Mouse (Mus musculus) spleen, adult 2 months (tissue): ENCODE measurements around the gene Armc8. TPM values are rescaled to one million over a fixed set of nuclear protein-coding genes. Genes with fewer than 3 reads are reported as not detected.

ENCODE experiments used
- DNase-seq, 2 experiments: peaks; one replicate each; pipeline versions ENCODE4 v3.0.0 to v3.0.0-alpha.2; 2012 to 2021; ENCODE audit warnings: low spot score in 2 of 2, low read depth in 1 of 2
- H3K27ac ChIP-seq: fragments of 200-500 bp; 2 replicates; pipeline ENCODE4 v1.5.1; 2012; ENCODE audit warnings: low read length, inconsistent platforms; ENCODE audit not compliant: insufficient read depth
- H3K27me3 ChIP-seq: fragments of 200-500 bp; 2 replicates; pipeline ENCODE4 v1.6.1; 2012; ENCODE audit warnings: mild to moderate bottlenecking, moderate library complexity, low read length, inconsistent platforms; ENCODE audit not compliant: control insufficient read depth, insufficient read depth
- H3K36me3 ChIP-seq: fragments of 200-500 bp; 2 replicates; pipeline ENCODE4 v1.6.1; 2012; ENCODE audit warnings: mild to moderate bottlenecking, low read length, inconsistent platforms; ENCODE audit not compliant: control insufficient read depth, insufficient read depth
- H3K4me1 ChIP-seq: fragments of 200-500 bp; 2 replicates; pipeline ENCODE4 v1.6.1; 2011; ENCODE audit warnings: inconsistent platforms; ENCODE audit not compliant: control insufficient read depth, insufficient read depth, insufficient read length
- H3K4me3 ChIP-seq: fragments of 200-500 bp; 2 replicates; pipeline ENCODE4 v1.5.1; 2011; ENCODE audit warnings: mild to moderate bottlenecking, inconsistent platforms; ENCODE audit not compliant: insufficient read depth, insufficient read length; ENCODE audit errors: extremely low read depth
- CTCF ChIP-seq: fragments of 200-500 bp; IDR thresholded peaks from 2 replicates; pipeline ENCODE4 v1.5.1; 2011; ENCODE audit warnings: mild to moderate bottlenecking, inconsistent platforms; ENCODE audit not compliant: insufficient read depth, insufficient read length, insufficient replicate concordance; ENCODE audit errors: extremely low read depth
- POLR2A ChIP-seq: fragments of 200-500 bp; IDR thresholded peaks from 2 replicates; pipeline ENCODE4 v1.6.1; 2011; ENCODE audit warnings: low read depth, low read length, inconsistent platforms
- WGBS: fragments of 180-500 bp; shearing (Covaris S2); methylation state at CpG from one replicate; pipeline ENCODE4 v1.1.7; 2018; 5-methylcytosine and 5-hydroxymethylcytosine counted together
- polyA plus RNA-seq: library from polyadenylated mRNA; depleted of rRNA; stranded (reverse); fragments of >200 nt; gene quantifications from 2 replicates; pipeline ENCODE4 v1.2.3, GENCODE M21; 2012; rRNA removed

Armc8 gene
- polyA plus RNA-seq, 1 experiment, result 7.2 TPM

- TF ChIP-seq CTCF (no peak), POLR2A (no peak)
- Histone ChIP-seq H3K27ac (no peak overlapping the region), H3K4me3 (no peak overlapping the region), H3K4me1 (no peaks in the 10 kb centered on the region), H3K36me3 (no peaks in the 10 kb centered on the region), H3K27me3 (no peaks in the 10 kb centered on the region; the same call in 1 of the 2 replicates)
- no peak for DNase-seq
- WGBS, result 93% methylated on average over 8 of the region's 8 CpGs
Observed at GRCm38 (mm10) chr9:99431346-99431745, 137.4 kb downstream of the Armc8 start.

GRCm38 (mm10) chr9:99430806-99431205 lies 137.9 kb downstream of the Armc8 start:
- Histone ChIP-seq H3K27ac (no peak overlapping the region), H3K27me3 (no peaks in the 10 kb centered on the region), H3K4me1 (no peaks in the 10 kb centered on the region), H3K36me3 (no peaks in the 10 kb centered on the region), H3K4me3 (no peak overlapping the region)
- no peak for DNase-seq
- WGBS, result 83% methylated on average over 6 of the region's 6 CpGs
- TF ChIP-seq CTCF (no peak), POLR2A (no peak)

- no peaks in the 10 kb centered on the region for H3K4me1 ChIP-seq
Observed at GRCm38 (mm10) chr9:99429845-99430244, 138.9 kb downstream of the Armc8 start.

GRCm38 (mm10) chr9:99428601-99429331 lies 139.9 kb downstream of the Armc8 start:
- 86% methylated on average over 11 of the region's 11 CpGs for WGBS
- TF ChIP-seq CTCF, result no peak
- TF ChIP-seq POLR2A, result no peak
- no peak for DNase-seq
- H3K36me3 ChIP-seq, result no peaks in the 10 kb centered on the region
- no peak overlapping the region for H3K27ac ChIP-seq
- H3K4me3 ChIP-seq, result no peak overlapping the region
- H3K4me1 ChIP-seq, result no peaks in the 10 kb centered on the region
- no peaks in the 10 kb centered on the region for H3K27me3 ChIP-seq

More at GRCm38 (mm10) chr9:99429845-99430244, 138.9 kb downstream of the Armc8 start:
- DNase-seq, result no peak
- no peak overlapping the region for H3K4me3 ChIP-seq
- H3K27ac ChIP-seq, result no peak overlapping the region
- TF ChIP-seq CTCF (no peak), POLR2A (no peak)
- H3K27me3 ChIP-seq, result no peaks in the 10 kb centered on the region
- 80% methylated on average over 3 of the region's 3 CpGs for WGBS
- no peaks in the 10 kb centered on the region for H3K36me3 ChIP-seq

Other genes with a start within 250 kb of the Armc8 start
- 0.16 and 0.19 TPM in 2 replicates for gene Esyt3, start 210.3 kb downstream of the Armc8 start, polyA plus RNA-seq
- gene Mras, start 131.5 kb downstream of the Armc8 start, polyA plus RNA-seq, result 8.3 and 9.1 TPM in 2 replicates
- gene Nme9, start 117.4 kb downstream of the Armc8 start, polyA plus RNA-seq, result 0.57 and 0.94 TPM in 2 replicates
- gene Dbr1, start 6.9 kb upstream of the Armc8 start, polyA plus RNA-seq, result 6.7 and 12.2 TPM in 2 replicates
- gene A4gnt, start 43.6 kb upstream of the Armc8 start, polyA plus RNA-seq, result not detected in 2 replicates
- 1.7 and 2.1 TPM in 2 replicates for gene Dzip1l, start 60.6 kb upstream of the Armc8 start, polyA plus RNA-seq
- gene Cldn18, start 148.4 kb upstream of the Armc8 start, polyA plus RNA-seq, result not detected in 2 replicates